Mouse (Mus musculus): ENCODE measurements around the gene Tenm2. TPM values are rescaled to one million over a fixed set of nuclear protein-coding genes. Genes with fewer than 3 reads are reported as not detected.

Tenm2 gene
- polyA plus RNA-seq, 1 experiment from 2014 or later, result not detected

DNA sequence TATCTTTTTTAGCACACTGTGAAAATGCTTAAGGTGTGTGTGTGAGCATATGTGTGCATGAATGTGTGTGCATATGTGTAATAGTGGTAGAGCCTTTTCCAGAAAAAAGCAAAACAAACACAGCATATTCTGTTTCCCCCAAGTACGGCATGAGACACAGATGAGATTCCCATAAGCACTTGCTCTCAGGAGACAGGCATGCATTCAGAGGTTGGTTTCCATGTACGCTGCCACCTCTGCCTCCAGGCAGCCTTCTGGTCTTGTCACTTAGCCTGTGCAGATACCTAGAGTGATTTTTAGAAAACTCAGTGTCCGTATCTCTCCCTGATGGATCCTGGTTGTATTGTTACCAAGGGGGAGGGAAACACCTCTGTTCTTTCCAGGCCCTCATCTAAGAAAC lies 1013.7 kb downstream of the Tenm2 start:
- Histone ChIP-seq H3K36me3 (replicated peaks; ENCODE audit: insufficient read depth, low read length) (no peaks in the 10 kb centered on the region), H3K4me1 (ENCODE audit: insufficient read depth) (no peaks in the 10 kb centered on the region), H3K4me2 (ENCODE audit: low read depth, low read length) (no peak overlapping the region), H3K4me3 (ENCODE audit: low read depth, low read length) (no peak overlapping the region), H3K9ac (replicated peaks) (no peak overlapping the region), H3K27me3 (ENCODE audit: insufficient read depth, low read length) (no peaks in the 10 kb centered on the region), H3K9me3 (ENCODE audit: low read length) (no peaks in the 10 kb centered on the region), H3K27ac (ENCODE audit: low read depth) (no peak overlapping the region)
- TF ChIP-seq CTCF (IDR thresholded peaks at IDR 0.05; ENCODE audit: low read depth), result no peak
- no peak for TF ChIP-seq EP300 (IDR thresholded peaks at IDR 0.05; ENCODE audit: low read depth)
- WGBS (ENCODE audit: insufficient replicate concordance), result 72% methylated on average over 3 of the region's 3 CpGs
- no peak for ATAC-seq
- DNase-seq, result no peak

DNA sequence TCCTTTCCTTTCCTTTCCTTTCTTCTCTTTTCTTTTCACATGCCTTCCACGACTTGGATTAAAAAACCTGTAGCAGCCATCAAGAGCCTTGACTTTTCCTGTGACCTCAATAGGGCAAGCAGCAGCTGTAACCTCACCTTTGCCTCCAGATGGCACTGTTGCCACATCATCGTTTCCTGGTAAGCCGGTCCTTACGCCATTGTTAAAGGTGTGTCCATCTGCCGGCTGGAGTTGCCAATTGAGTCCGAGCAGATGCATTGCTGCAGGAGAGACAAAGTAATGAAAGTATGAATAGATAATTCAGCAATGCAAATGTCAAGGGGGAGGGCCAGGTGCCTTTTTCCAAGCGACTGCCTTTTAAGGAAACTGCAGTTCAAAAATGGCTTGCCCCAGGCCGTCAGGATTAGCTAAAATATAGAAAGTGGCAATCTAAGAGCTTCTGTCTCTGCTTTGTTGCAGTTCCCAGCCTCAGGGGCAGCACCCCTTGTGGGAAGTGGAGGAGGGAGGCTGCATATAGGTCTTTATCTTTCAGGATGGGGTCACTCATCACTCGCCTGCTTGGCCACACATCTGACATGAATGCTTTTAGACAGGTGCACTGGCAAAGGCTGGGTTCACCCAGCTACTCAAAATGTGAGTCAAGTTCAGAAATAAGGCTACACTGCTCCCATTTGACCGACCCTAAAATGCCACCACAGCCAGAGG lies 1014.3 kb downstream of the Tenm2 start:
- 15% methylated on average over 10 of the region's 10 CpGs for WGBS (ENCODE audit: insufficient replicate concordance)
- Histone ChIP-seq H3K4me3 (ENCODE audit: low read depth, low read length) (no peak overlapping the region), H3K27me3 (ENCODE audit: insufficient read depth, low read length) (no peaks in the 10 kb centered on the region), H3K27ac (ENCODE audit: low read depth) (no peak overlapping the region), H3K4me1 (ENCODE audit: insufficient read depth) (no peaks in the 10 kb centered on the region), H3K36me3 (replicated peaks; ENCODE audit: insufficient read depth, low read length) (no peaks in the 10 kb centered on the region), H3K9me3 (ENCODE audit: low read length) (no peaks in the 10 kb centered on the region), H3K9ac (replicated peaks) (no peak overlapping the region), H3K4me2 (ENCODE audit: low read depth, low read length) (no peak overlapping the region)
- no peak for ATAC-seq
- TF ChIP-seq EP300 (IDR thresholded peaks at IDR 0.05; ENCODE audit: low read depth) (no peak), CTCF (IDR thresholded peaks at IDR 0.05; ENCODE audit: low read depth) (peak; percentile 79)
- peak; percentile 71 for DNase-seq

DNA sequence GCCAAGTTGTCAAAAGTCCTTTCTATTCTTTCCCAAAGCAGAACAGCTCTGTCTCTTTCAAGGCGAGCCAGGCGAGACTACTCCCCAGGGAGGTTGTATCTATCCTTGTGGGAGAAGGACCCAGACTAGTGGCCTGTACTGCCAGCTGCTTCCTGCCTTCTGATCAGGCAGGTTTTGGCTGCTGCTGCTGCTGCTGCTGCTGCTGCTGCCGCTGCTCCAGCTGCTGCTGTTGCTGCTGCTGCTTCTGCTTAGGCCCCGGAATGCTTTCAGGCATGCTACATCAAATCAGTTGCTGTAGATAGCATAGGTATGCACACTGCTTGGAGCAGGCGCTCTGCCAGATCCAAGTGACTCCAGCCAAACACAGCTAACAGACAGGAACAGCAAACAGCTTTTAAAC lies 1015.1 kb downstream of the Tenm2 start:
- Histone ChIP-seq H3K4me2 (ENCODE audit: low read depth, low read length) (no peak overlapping the region), H3K27ac (ENCODE audit: low read depth) (no peak overlapping the region), H3K36me3 (replicated peaks; ENCODE audit: insufficient read depth, low read length) (no peaks in the 10 kb centered on the region), H3K4me1 (ENCODE audit: insufficient read depth) (no peaks in the 10 kb centered on the region), H3K27me3 (ENCODE audit: insufficient read depth, low read length) (no peaks in the 10 kb centered on the region), H3K4me3 (ENCODE audit: low read depth, low read length) (no peak overlapping the region), H3K9ac (replicated peaks) (no peak overlapping the region), H3K9me3 (ENCODE audit: low read length) (no peaks in the 10 kb centered on the region)
- no peak for DNase-seq
- no peak for TF ChIP-seq CTCF (IDR thresholded peaks at IDR 0.05; ENCODE audit: low read depth)
- no peak for TF ChIP-seq EP300 (IDR thresholded peaks at IDR 0.05; ENCODE audit: low read depth)
- ATAC-seq, result no peak
- 19% methylated on average over 5 of the region's 5 CpGs for WGBS (ENCODE audit: insufficient replicate concordance)

DNA sequence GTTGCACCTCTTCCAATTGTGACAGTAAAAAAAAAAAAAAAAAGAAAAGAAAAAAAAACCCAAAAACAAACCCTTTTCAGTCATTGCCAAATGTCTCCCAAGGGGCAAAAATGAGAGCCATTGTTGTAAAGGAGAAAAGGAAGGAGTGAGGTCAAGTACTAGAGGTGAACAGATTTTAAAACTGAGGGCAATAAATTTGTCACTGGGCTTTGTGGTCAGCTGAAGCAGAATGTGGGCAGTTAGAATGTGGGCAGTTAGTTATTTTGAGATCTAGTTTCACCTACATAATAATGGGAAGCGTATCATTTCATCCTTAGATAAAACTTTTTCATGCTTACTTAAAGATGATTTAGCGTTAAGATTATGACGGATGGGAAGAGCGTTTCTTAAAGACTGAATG lies 1016.2 kb downstream of the Tenm2 start:
- ATAC-seq, result no peak
- no peaks in the 10 kb centered on the region for H3K9me3 ChIP-seq (ENCODE audit: low read length)
- H3K9ac ChIP-seq (replicated peaks), result no peak overlapping the region
- H3K36me3 ChIP-seq (replicated peaks; ENCODE audit: insufficient read depth, low read length), result no peaks in the 10 kb centered on the region
- no peaks in the 10 kb centered on the region for H3K4me1 ChIP-seq (ENCODE audit: insufficient read depth)
- WGBS (ENCODE audit: insufficient replicate concordance), result 70% methylated on average over 4 of the region's 4 CpGs
- no peaks in the 10 kb centered on the region for H3K27me3 ChIP-seq (ENCODE audit: insufficient read depth, low read length)
- TF ChIP-seq CTCF (IDR thresholded peaks at IDR 0.05; ENCODE audit: low read depth) (no peak), EP300 (IDR thresholded peaks at IDR 0.05; ENCODE audit: low read depth) (no peak)
- DNase-seq, result no peak
- H3K4me3 ChIP-seq (ENCODE audit: low read depth, low read length), result no peak overlapping the region
- H3K4me2 ChIP-seq (ENCODE audit: low read depth, low read length), result no peak overlapping the region
- no peak overlapping the region for H3K27ac ChIP-seq (ENCODE audit: low read depth)

DNA sequence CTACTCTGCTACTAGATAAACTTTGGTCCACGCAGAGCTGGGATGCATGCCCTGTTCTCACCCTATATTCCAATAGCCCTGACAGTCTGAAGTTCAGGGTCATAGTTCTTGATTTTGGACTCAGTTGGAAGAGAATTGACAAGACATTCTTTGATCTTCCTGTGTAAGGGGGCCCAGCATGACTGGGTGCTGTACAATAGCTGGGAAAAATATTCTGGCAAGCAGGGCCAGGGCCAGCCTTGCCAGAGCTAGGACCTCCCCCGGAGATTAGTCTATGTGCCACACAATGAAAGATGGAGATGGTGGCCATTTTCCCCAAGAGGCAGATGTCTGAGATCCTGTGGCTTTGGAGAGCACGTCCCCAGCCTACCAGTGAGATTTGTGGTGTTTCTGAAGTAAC lies 1021.2 kb downstream of the Tenm2 start:
- Histone ChIP-seq H3K27ac (ENCODE audit: low read depth) (no peak overlapping the region), H3K9me3 (ENCODE audit: low read length) (no peaks in the 10 kb centered on the region), H3K4me2 (ENCODE audit: low read depth, low read length) (no peak overlapping the region), H3K27me3 (ENCODE audit: insufficient read depth, low read length) (no peaks in the 10 kb centered on the region), H3K36me3 (replicated peaks; ENCODE audit: insufficient read depth, low read length) (no peaks in the 10 kb centered on the region), H3K4me3 (ENCODE audit: low read depth, low read length) (no peak overlapping the region), H3K9ac (replicated peaks) (no peak overlapping the region), H3K4me1 (ENCODE audit: insufficient read depth) (no peaks in the 10 kb centered on the region)
- TF ChIP-seq EP300 (IDR thresholded peaks at IDR 0.05; ENCODE audit: low read depth) (no peak), CTCF (IDR thresholded peaks at IDR 0.05; ENCODE audit: low read depth) (no peak)
- DNase-seq, result no peak
- no peak for ATAC-seq
- 69% methylated on average over 3 of the region's 3 CpGs for WGBS (ENCODE audit: insufficient replicate concordance)

DNA sequence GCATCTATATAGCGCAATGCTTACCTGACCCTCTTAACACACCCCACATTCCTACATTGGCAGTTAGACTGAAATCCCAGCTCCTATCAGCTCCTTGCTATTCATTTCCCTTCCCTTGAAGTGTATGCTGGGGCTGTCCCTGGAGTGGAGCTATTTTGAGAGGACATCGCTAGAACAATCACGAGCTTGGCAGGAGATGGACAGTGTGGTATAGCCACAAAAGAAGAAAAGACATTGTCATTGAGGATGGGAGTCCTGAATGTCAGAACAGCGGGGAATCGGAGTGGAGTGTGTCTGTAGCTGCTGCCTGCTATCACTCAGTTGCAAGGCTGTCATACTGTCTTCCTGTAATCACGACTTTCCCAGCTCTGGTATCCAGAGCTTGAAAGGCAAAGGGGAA lies 1031.4 kb downstream of the Tenm2 start:
- DNase-seq (no peak), ATAC-seq (no peak)
- no peak overlapping the region for H3K4me2 ChIP-seq (ENCODE audit: low read depth, low read length)
- no peak overlapping the region for H3K9ac ChIP-seq (replicated peaks)
- no peaks in the 10 kb centered on the region for H3K36me3 ChIP-seq (replicated peaks; ENCODE audit: insufficient read depth, low read length)
- H3K27ac ChIP-seq (ENCODE audit: low read depth), result no peak overlapping the region
- H3K27me3 ChIP-seq (ENCODE audit: insufficient read depth, low read length), result no peaks in the 10 kb centered on the region
- H3K9me3 ChIP-seq (ENCODE audit: low read length), result no peaks in the 10 kb centered on the region
- H3K4me1 ChIP-seq (ENCODE audit: insufficient read depth), result no peaks in the 10 kb centered on the region
- 68% methylated on average over 6 of the region's 6 CpGs for WGBS (ENCODE audit: insufficient replicate concordance)
- H3K4me3 ChIP-seq (ENCODE audit: low read depth, low read length), result no peak overlapping the region
- TF ChIP-seq EP300 (IDR thresholded peaks at IDR 0.05; ENCODE audit: low read depth), result no peak
- no peak for TF ChIP-seq CTCF (IDR thresholded peaks at IDR 0.05; ENCODE audit: low read depth)
